Mouse (Mus musculus): ENCODE data around the gene Col9a1.

Gene Col9a1

GRCm38 (mm10) chr1:24177224-24177851 is at the start of gene Col9a1:
Col9a1 (plus strand) TSS chr1:24177610.
- CTCF ChIA-PET = interaction anchor here (0.6 kb wide), 1 partner anchor 44 kb away, joined by 5 read pairs; no protein-coding TSS in a partner anchor

- CTCF ChIA-PET = no interaction called here
Observed at GRCm38 (mm10) chr1:24127866-24128265, 49.5 kb upstream of the Col9a1 start.

DNA sequence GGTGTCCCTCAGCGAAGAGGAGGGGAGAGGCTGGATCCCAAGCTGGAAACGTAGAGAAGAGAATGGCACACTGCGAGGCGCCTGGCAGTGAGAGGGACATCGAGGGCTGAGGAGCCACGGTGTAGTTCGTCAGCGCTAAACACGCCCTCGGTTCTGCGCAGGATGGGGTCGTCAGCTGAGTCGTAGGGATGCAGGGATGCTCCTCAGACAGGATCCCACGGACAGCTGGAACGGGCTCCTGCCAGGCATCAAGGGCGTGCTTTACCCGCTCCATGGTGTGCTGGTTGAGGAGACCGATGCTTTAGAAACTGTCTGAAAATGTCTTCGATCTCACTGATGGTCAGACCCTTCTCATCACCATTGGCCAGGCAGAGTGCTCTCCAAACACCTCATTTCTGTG is 43.6 kb upstream of the Col9a1 start:
- CTCF ChIA-PET = interaction anchor here (0.8 kb wide), 1 partner anchor 43 kb away, joined by 5 read pairs; no protein-coding TSS in a partner anchor

DNA sequence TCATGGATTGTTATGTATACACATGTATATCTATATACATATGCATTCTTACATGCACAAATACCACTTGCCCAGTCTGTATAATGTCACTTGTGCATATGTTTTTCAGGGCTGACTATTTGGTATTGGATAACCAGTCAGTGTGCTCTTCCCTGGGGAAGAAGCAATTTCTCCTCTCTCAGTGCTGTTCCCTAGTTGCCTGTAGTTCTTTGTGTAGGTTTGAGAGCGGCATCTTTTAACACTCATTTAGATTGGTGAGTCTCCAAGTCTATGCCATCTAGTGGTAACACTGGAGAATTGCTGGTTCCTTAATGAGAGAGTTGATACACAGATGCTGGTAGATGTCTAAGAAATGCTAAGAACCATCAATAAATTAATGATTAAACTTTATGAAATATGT is 42.6 kb upstream of the Col9a1 start:
- CTCF ChIA-PET = no interaction called here

DNA sequence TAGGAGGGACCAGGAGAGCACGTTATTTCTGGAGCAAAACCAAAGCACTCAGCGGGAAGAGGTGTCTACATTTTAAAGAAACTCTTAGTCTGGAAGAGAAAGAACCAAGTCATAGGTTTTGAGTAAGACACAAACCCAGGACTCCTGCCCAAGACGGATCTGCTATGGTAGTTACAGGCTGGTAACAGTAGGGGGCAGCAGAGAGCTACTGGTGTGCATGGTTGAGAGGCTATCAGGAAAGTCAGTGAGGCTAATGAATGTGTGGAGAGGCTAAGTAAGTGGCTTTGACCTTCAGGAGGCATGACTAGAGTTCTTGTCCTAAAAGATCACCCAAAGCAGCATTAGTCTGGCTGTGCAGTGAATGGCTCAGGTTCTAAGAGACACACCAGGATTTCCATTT is 40.3 kb upstream of the Col9a1 start:
- CTCF ChIA-PET = no interaction called here

GRCm38 (mm10) chr1:24140555-24140954 is 36.9 kb upstream of the Col9a1 start:
- CTCF ChIA-PET = no interaction called here

DNA sequence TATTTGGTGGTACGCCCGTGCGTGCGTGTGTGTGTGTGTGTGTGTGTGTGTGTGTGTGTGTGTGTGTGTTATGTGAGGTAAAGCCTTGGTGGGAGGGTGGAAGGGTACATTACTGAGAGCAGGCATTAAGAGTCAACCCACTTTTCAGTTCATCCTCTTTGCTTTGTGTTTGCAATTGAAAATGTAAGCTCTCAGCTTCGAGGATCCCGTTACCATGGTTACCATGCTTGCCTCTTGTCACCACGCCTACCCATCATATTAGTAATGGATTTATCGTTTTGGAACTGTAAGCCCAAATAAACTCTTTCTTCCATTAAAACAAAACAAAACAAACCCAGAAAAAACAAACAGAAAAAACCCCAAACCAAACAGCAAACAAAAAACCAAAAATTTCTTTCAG is 33.9 kb upstream of the Col9a1 start:
- CTCF ChIA-PET = no interaction called here

GRCm38 (mm10) chr1:24157751-24158150 is 19.7 kb upstream of the Col9a1 start:
- CTCF ChIA-PET = no interaction called here

DNA sequence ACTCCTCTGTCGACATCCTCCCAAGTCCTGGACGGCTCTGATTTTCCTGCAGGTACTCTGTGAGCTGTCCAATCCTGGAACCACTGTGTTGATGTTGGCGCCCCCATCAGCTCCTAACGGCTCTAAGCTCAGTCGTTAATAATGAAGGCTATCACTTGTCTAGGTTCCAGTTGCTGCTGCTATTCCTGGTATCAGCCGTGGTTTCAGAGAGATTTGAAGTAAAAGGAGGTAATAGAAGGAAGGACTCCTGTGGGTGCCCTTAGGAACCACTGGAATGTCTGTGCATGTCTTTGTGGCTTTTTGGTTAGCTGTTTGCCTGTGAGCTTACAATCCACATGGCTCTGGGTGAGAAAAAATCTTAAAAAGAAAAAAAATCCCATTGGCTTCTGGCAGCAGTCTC is 8.0 kb upstream of the Col9a1 start:
- CTCF ChIA-PET = no interaction called here

GRCm38 (mm10) chr1:24171205-24171866 is 6.1 kb upstream of the Col9a1 start:
- CTCF ChIA-PET = no interaction called here

DNA sequence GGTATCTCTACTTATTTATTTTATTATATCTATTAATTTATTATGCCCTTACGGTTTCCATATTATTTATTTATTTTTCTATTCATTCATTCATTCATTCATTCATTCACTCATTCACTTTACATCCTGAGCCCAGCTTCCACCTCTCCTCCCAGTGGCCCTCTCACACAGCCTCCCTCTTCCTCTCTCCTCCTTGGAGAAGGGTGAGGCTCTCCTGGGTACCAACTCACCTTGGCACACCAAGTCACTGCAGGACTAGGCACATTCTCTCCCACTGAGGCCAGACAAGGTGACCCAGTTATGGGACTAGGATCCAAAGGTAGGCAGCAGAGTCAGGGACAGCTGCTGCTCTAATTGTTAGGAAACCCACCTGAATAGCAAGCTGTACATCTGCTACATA is 5.5 kb upstream of the Col9a1 start:
- CTCF ChIA-PET = no interaction called here

DNA sequence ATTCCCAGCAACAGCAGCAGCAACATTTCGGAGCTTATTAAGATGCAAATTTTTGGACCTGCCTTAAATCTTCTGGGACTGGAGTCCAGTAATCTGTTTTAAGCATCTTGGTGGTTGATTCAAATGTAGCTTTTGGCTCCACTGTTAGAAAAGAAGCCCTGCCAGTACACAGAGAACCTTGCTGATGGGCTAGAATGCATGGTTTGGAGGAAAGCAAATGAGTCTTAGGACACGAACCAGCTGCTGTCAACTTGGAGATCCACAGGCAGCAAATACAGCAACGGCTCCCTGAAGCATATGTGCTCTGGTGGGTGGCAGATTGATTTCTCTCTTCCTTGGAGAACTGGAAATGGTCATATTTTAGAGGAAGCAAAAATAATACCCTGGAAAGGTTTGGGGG is 4.8 kb upstream of the Col9a1 start:
- CTCF ChIA-PET = no interaction called here

GRCm38 (mm10) chr1:24175761-24176160 is 1.6 kb upstream of the Col9a1 start:
- CTCF ChIA-PET = no interaction called here

DNA sequence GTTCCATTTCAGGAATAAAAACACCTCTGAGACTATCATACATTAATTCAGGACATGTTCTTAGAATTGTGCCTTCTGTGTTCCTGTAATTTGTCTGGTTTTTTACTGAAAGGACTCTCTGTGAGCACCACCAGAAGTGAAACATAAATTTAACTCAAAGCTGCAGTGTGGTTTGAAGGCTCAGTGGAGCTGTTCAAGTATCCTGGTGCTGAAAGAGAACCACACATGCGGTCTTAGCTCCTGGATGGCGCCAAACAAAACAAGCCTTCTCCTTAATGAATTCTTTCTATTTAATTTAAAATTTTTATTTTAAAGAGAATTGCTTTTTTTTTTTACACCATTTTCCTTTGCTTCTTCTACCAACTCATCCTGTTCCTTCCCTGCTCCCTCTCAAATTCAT is 2.4 kb downstream of the Col9a1 start:
- CTCF ChIA-PET = no interaction called here

DNA sequence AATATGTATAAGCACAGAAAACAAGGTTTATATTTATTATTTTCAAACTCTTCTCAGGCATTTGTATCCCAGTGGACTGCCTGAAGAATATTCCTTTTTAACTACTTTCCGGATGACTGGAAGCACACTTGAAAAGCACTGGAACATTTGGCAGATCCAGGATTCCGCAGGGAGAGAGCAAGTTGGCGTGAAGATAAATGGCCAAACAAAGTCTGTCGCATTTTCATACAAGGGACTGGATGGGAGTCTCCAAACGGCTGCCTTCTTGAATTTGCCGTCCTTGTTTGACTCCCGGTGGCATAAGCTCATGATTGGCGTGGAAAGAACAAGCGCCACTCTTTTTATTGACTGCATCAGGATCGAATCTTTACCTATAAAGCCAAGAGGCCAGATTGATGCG is 7.6 kb downstream of the Col9a1 start:
- CTCF ChIA-PET = no interaction called here

- CTCF ChIA-PET = no interaction called here
Observed at GRCm38 (mm10) chr1:24186964-24187363, 9.6 kb downstream of the Col9a1 start.

GRCm38 (mm10) chr1:24191668-24192067 is 14.3 kb downstream of the Col9a1 start:
- CTCF ChIA-PET = no interaction called here

DNA sequence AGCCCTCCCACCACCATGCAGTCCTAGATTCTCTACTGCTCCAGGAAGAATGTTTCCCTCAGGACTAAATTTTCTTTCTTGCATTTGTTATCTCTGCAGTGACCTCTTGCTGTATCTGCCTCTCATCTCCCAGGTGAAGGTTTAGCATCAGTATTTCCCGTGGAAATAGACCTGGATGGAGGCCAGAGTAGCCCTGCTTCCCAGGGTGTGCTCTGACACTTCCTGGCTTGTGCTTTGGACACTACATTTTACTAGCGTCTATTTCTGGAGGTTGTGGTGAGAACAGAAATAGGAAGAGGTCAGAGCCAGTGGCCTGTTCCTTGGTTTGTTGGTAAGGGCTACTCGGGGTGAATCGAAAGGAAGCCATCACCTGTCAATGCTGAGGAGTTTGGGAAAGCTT is 16.7 kb downstream of the Col9a1 start:
- CTCF ChIA-PET = no interaction called here

DNA sequence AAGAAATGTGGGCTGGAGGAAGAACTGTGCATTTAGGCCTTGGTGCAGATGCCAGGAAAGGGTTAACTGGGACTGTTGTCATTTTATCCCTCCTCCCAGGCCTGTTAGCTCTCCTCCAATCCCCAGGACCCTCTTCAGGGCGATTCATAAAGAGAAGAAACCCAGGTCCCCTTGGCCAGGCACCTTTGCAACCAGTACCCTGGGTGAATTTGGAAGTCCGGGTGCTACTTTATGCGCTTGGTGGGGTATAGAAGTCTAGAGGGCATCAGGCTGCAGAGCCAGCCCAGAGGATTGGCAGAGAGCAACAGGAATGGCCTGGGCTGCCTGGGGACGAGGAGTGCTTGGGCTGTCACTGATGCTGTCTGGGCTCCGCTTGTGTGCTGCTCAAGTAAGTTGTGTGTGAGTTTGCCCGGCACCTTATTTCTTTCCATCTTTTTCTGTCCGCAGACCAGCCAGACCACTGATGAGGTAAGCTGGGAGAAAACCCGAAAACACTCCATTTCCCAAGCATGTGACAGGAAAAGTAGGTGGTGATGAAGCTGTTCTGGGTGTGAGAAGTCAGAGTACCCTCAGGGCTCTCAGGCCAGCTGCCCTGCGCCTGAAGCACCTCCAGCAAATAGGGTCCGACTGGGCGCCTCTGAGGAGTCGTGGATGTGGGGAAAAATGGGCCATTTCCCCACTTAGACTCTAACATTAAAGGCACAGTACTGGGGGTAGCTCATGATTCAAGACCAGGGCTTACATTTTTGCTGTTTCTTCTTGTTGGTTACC is 17.8 kb downstream of the Col9a1 start:
- CTCF ChIA-PET = no interaction called here

DNA sequence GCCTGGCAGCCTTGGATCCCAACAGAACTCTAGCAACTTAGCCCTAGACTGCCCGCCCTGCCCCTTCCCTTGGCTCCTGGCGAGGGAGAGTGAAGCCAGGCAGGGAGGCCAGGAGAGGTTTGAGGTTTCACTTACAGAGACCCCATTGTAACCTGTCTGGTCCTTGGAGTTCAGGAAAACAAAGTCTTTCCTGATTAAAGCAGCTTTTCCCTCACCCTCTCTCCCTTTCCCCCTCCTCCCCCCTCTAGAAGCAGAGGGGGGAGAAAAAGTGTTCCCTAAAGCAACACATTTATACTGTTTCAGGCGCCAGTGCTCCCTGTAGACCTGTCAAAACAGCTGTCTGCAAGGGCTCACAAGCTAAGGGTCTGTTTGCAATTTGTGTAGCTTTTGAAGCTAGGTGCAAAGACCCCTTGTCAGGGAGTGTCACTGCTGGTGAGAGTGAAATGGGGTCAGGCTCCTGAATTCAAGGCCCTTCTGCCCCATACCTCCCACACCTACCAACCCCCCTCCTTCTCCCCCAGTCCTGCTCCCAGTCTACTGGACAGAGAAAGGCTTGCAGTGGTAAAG is 18.6 kb downstream of the Col9a1 start:
- CTCF ChIA-PET = no interaction called here

GRCm38 (mm10) chr1:24211621-24212385 is 34.4 kb downstream of the Col9a1 start:
- CTCF ChIA-PET = no interaction called here

DNA sequence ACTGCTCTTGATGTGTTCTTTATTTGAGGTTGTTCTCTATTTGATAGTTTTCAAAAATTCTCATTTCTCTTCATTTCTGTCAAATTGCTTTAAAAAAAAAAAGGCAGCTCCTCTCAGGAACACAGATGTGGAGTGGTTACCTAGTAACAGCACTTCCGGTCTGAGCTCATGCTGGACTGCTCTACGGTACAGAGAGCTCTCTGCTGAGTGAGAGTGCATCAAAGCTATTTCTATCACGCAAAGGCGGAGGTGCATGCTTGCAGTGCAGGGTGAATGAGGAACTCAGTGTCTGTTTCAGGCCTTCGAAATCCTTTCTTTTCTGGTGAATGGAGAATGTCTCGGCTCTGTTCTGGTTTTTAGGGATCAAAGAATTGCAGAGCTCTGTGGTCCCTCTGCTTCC is 41.6 kb downstream of the Col9a1 start:
- CTCF ChIA-PET = no interaction called here
